Mouse (Mus musculus) midbrain, embryonic 14.5 days (tissue): Measurements from ENCODE around the gene Zdhhc20. TPM values are rescaled to one million over a fixed set of nuclear protein-coding genes. Genes with fewer than 3 reads are reported as not detected.
"Not testable (repeated sequence)": the region's sequence is repeated elsewhere in the genome, so short reads cannot be mapped to it uniquely, and the experiment has no call there.

ENCODE experiments used
- ATAC-seq: fragments of 200-750 bp; cut with Nextera tagmentation; 2 replicates; pipeline ENCODE4 v1.8.0; 2017; ENCODE audit warnings: moderate number of reproducible peaks, moderate library complexity; ENCODE audit not compliant: low FRiP score, low TSS enrichment
- DNase-seq: peaks from one replicate; pipeline ENCODE4 v3.0.0-alpha.2; 2015
- H3K27ac ChIP-seq: fragments of 300-500 bp; sonication (generic); replicated peaks from 2 replicates; pipeline ENCODE4 v1.5.1; 2014; ENCODE audit warnings: mild to moderate bottlenecking, low read depth, low read length, moderate library complexity
- H3K27me3 ChIP-seq: fragments of 300-500 bp; sonication (generic); 2 replicates; pipeline ENCODE4 v1.6.1; 2014; ENCODE audit warnings: low read length, control low read depth, mixed read lengths; ENCODE audit not compliant: control insufficient read depth, insufficient read depth
- H3K36me3 ChIP-seq: fragments of 300-500 bp; sonication (generic); 2 replicates; pipeline ENCODE4 v1.6.1; 2014; ENCODE audit warnings: low read length, control low read depth; ENCODE audit not compliant: control insufficient read depth, insufficient read depth
- H3K4me1 ChIP-seq: fragments of 300-500 bp; sonication (generic); 2 replicates; pipeline ENCODE4 v1.6.1; 2014; ENCODE audit warnings: mild to moderate bottlenecking, antibody characterized with exemption, low read length, control low read depth; ENCODE audit not compliant: control insufficient read depth, insufficient read depth
- H3K4me2 ChIP-seq: fragments of 300-500 bp; sonication (generic); 2 replicates; pipeline ENCODE4 v1.6.1; 2014; ENCODE audit warnings: mild to moderate bottlenecking, low read length, moderate library complexity
- H3K4me3 ChIP-seq: fragments of 300-500 bp; sonication (generic); replicated peaks from 2 replicates; pipeline ENCODE4 v1.5.1; 2014; ENCODE audit warnings: low read depth, low read length
- H3K9ac ChIP-seq: fragments of 300-500 bp; sonication (generic); replicated peaks from 2 replicates; pipeline ENCODE4 v1.6.1; 2014; ENCODE audit warnings: mild to moderate bottlenecking, low read length, moderate library complexity
- H3K9me3 ChIP-seq: fragments of 300-500 bp; sonication (generic); 2 replicates; pipeline ENCODE4 v1.6.1; 2016; ENCODE audit warnings: low read length, control low read depth, mixed read lengths; ENCODE audit not compliant: control insufficient read depth
- WGBS: fragments of 180-500 bp; shearing (Covaris S2); extraction: QIAGEN DNeasy Blood & Tissue Kit; methylation state at CpG from one replicate; pipeline ENCODE4 v1.1.7; 2014; 5-methylcytosine and 5-hydroxymethylcytosine counted together
- polyA plus RNA-seq: library from polyadenylated mRNA; unstranded; fragments of >200 nt; fragmentation: Nextera tagmentation; extraction: Ambion mirVana; gene quantifications from 2 replicates; pipeline ENCODE4 v1.2.1, GENCODE M21; 2014

The Zdhhc20 gene
- polyA plus RNA-seq, 1 experiment from 2014 or later, result 43.2 TPM

GRCm38 (mm10) chr14:57919148-57919875 is 29.2 kb upstream of the Zdhhc20 start:
- no peak for ATAC-seq
- no peak for DNase-seq
- Histone ChIP-seq H3K9me3 (0 out of 2 replicates have a peak, but pooled peaks cover 2% of the 10 kb centered on the region), H3K4me1 (no peaks in the 10 kb centered on the region), H3K36me3 (peaks cover 59% of the 10 kb centered on the region), H3K27ac (no peak overlapping the region), H3K4me3 (no peak overlapping the region), H3K27me3 (no peaks in the 10 kb centered on the region), H3K4me2 (no peak overlapping the region), H3K9ac (no peak overlapping the region)
- WGBS, result 94% methylated on average over 17 of the region's 17 CpGs

GRCm38 (mm10) chr14:57915341-57915740 is 25.3 kb upstream of the Zdhhc20 start:
- WGBS, result 46% methylated on average over 6 of the region's 6 CpGs
- no peaks in the 10 kb centered on the region for H3K27me3 ChIP-seq
- H3K9me3 ChIP-seq, result no peaks in the 10 kb centered on the region
- H3K9ac ChIP-seq, result no peak overlapping the region
- H3K4me3 ChIP-seq, result no peak overlapping the region
- DNase-seq, result no peak
- H3K27ac ChIP-seq, result no peak overlapping the region
- no peak overlapping the region for H3K4me2 ChIP-seq
- ATAC-seq, result no peak
- H3K4me1 ChIP-seq, result no peaks in the 10 kb centered on the region
- peaks cover 40% of the 10 kb centered on the region for H3K36me3 ChIP-seq

- not testable (repeated sequence) for H3K9ac ChIP-seq, H3K4me3 ChIP-seq, H3K4me1 ChIP-seq, DNase-seq, H3K27ac ChIP-seq, H3K27me3 ChIP-seq, H3K4me2 ChIP-seq, ATAC-seq, H3K9me3 ChIP-seq
- peaks cover 24% of the 10 kb centered on the region; the same call in 1 of the 2 replicates for H3K36me3 ChIP-seq
- WGBS, result 42% methylated on average over 1 of the region's 1 CpGs
Measured at GRCm38 (mm10) chr14:57912211-57913007, 22.3 kb upstream of the Zdhhc20 start.

GRCm38 (mm10) chr14:57911787-57912186 is 21.7 kb upstream of the Zdhhc20 start:
- not testable (repeated sequence) for H3K27me3 ChIP-seq, H3K27ac ChIP-seq, H3K9ac ChIP-seq, H3K4me1 ChIP-seq, H3K4me2 ChIP-seq, H3K9me3 ChIP-seq, ATAC-seq, DNase-seq, H3K4me3 ChIP-seq
- H3K36me3 ChIP-seq, result peaks cover 18% of the 10 kb centered on the region; the same call in 1 of the 2 replicates

GRCm38 (mm10) chr14:57911316-57911715 is 21.2 kb upstream of the Zdhhc20 start:
- Histone ChIP-seq H3K9me3 (no peaks in the 10 kb centered on the region), H3K36me3 (peaks cover 13% of the 10 kb centered on the region; the same call in 1 of the 2 replicates), H3K9ac (no peak overlapping the region), H3K27me3 (no peaks in the 10 kb centered on the region), H3K4me3 (no peak overlapping the region), H3K4me2 (no peak overlapping the region), H3K27ac (no peak overlapping the region), H3K4me1 (no peaks in the 10 kb centered on the region)
- no peak for DNase-seq
- ATAC-seq, result no peak
- 74% methylated on average over 4 of the region's 4 CpGs for WGBS

GRCm38 (mm10) chr14:57910501-57911068 is 20.5 kb upstream of the Zdhhc20 start:
- H3K9me3 ChIP-seq, result no peaks in the 10 kb centered on the region
- H3K27me3 ChIP-seq, result no peaks in the 10 kb centered on the region
- DNase-seq, result peak; percentile 93
- ATAC-seq, result peak; percentile 84
- H3K4me1 ChIP-seq, result no peaks in the 10 kb centered on the region
- H3K9ac ChIP-seq, result peak overlapping the region; percentile 47
- H3K4me3 ChIP-seq, result peak overlapping the region; percentile 19
- no peak overlapping the region; the same call in 1 of the 2 replicates for H3K27ac ChIP-seq
- peak overlapping the region; percentile 55 for H3K4me2 ChIP-seq
- WGBS, result 20% methylated on average over 26 of the region's 26 CpGs
- H3K36me3 ChIP-seq, result peaks cover 6% of the 10 kb centered on the region; the same call in 1 of the 2 replicates

- H3K27me3 ChIP-seq, result no peaks in the 10 kb centered on the region
- H3K4me2 ChIP-seq, result no peak overlapping the region
- H3K27ac ChIP-seq, result no peak overlapping the region
- DNase-seq (no peak), ATAC-seq (no peak)
- H3K9ac ChIP-seq, result no peak overlapping the region
- H3K4me1 ChIP-seq, result no peaks in the 10 kb centered on the region
- WGBS, result 69% methylated on average over 5 of the region's 5 CpGs
- no peak overlapping the region for H3K4me3 ChIP-seq
- no peaks in the 10 kb centered on the region for H3K36me3 ChIP-seq
- H3K9me3 ChIP-seq, result no peaks in the 10 kb centered on the region
Measured at GRCm38 (mm10) chr14:57909297-57909696, 19.2 kb upstream of the Zdhhc20 start.

GRCm38 (mm10) chr14:57908431-57908830 is 18.4 kb upstream of the Zdhhc20 start:
- ATAC-seq (no peak), DNase-seq (no peak)
- Histone ChIP-seq H3K9ac (no peak overlapping the region), H3K4me2 (no peak overlapping the region), H3K27me3 (no peaks in the 10 kb centered on the region), H3K4me3 (no peak overlapping the region), H3K9me3 (no peaks in the 10 kb centered on the region), H3K36me3 (no peaks in the 10 kb centered on the region), H3K4me1 (no peaks in the 10 kb centered on the region), H3K27ac (no peak overlapping the region)
- 81% methylated on average over 2 of the region's 2 CpGs for WGBS
